Mouse (Mus musculus): ENCODE measurements around the gene Tubg2. TPM values are rescaled to one million over a fixed set of nuclear protein-coding genes. Genes with fewer than 3 reads are reported as not detected.

The Tubg2 gene
- total RNA-seq, 4 experiments from 2014 or later, result 32.9 to 43.5 (median 38.2) TPM

DNA sequence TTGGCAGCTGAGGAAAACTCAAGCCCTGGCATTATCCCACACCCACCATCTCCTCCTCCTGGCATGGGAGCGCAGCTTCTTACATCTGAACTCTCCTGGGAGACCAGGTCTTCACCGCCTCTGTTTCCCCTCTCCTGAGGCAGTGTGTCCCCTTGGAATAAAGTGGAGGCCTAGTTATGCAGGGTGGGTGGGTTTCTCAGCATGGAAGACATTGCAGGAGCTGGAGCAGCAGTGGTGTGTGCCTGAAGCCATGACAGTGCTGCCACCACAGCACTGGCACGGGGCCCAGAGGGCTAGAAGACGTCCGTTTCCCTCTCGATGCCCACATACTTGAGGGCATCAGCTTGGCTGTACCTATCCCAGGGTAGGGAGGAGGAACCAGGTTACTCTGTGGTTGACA lies 36.9 kb downstream of the Tubg2 start:
- no peak for DNase-seq (ENCODE audit: low spot score in 2 of 2)

DNA sequence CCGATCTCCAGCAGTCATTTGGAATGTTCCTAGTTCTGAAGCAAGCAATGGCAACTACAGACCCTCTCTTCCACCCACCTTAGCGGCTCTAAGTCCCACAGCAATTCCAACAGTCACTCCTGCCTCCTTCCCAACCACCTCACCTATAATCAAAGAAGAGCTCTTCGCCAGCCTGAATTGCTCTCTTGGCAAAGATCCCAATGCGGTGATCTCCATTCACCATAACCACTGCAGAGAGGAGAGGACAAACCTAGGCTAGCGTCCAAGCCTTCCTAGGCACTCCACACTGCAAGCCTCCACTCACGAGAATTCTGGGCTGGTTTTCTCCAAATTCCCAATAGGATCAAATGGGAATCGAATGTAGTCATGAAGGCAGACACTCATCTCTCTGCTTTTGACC lies 37.4 kb downstream of the Tubg2 start:
- DNase-seq (ENCODE audit: low spot score in 2 of 2), result no peak

DNA sequence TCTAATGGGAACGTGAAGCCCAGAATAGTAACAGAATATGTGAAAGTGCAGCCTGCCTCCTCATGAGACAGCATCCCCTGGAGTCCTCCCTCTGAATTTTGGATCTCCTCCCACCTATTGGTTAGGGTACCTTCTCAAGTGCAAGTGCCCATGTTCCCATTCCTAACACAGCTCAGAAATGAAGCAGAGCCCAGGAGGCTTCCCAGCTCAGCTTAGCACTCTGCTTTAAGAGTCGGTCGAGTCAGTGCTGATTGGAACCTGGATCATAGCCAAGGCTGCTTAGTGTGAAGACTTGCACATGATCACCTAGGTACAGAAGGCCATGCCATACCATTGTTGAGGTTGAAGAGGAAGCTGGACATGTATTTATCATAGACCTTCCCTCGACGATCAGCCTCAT lies 38.4 kb downstream of the Tubg2 start:
- DNase-seq (ENCODE audit: low spot score in 2 of 2), result no peak

DNA sequence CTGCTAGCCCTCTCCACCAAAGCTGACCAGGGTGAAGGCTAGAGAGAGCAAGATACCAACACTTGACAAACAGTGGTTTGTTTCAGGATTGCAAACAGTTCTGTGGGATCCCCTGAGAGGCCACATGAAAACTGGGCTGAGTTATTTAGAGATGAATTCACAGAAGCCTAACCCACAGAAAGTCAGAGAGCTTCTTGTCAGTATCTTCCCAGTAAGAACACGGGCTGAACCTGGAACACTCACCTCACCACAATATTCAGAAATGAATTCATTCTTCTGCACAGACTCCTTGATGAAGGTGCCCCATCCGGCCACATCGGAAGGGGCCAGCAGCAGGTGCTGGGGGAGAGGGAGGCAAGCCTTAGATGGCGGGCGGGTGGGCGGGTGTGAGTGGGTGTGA lies 38.9 kb downstream of the Tubg2 start:
- DNase-seq (ENCODE audit: low spot score in 2 of 2), result no peak

DNA sequence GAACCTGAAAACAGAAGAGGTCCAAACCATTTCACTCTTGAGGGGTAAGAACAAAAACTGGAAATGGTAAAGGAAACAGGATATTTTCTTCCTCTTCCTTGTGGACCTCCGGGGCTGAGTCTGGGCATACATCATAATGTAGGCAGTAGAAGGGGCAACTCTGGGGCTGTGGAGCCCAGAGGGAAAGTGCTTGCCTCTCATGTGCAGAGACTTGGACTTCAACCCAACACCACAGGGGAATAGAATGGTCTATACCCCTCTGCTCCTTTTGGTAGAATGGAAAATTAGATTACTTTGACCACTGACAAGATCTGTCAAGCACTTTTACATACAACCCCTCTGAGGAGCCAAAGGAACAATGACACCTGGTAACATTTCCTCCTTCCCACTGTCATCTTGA lies 39.4 kb downstream of the Tubg2 start:
- DNase-seq (ENCODE audit: low spot score in 2 of 2), result no peak

DNA sequence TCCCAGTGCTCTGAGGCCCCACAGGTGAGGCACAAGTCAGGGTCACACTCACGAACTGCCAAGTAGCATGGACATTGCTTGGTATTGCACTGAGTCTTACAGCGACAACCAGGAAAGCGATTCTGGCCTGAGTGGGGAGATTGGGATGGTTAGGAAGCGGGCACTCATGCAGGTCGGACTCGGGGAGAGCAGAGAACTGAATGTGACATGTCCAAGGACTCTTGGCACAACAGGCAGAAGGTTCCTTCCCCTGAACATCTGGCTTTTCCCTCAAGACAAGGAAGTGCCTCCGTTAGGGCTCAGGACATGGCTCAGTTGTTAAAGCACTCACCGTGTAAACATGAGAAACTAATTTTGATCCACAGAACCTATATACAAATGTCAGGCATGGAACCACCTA lies 39.9 kb downstream of the Tubg2 start:
- DNase-seq (ENCODE audit: low spot score in 2 of 2), result no peak

DNA sequence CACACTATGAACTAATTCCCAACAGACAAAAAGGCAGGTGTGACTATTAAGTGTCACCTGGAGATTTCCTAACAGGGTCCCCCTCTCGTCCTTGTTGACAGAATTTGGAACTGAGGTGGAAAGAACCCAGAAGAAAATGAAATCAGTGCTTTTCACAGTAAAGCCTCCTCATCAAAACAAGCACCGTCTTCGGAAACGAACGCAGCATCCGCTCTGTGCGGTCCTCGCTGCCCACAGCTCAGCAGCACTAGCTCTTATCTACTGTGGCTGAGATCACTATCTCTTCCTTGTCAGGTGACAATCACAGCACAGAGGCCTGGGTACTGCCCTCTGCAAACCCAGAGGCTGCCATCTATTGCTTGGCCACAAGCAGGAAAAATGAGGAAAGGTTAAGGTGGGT lies 40.5 kb downstream of the Tubg2 start:
- DNase-seq (ENCODE audit: low spot score in 2 of 2), result no peak

DNA sequence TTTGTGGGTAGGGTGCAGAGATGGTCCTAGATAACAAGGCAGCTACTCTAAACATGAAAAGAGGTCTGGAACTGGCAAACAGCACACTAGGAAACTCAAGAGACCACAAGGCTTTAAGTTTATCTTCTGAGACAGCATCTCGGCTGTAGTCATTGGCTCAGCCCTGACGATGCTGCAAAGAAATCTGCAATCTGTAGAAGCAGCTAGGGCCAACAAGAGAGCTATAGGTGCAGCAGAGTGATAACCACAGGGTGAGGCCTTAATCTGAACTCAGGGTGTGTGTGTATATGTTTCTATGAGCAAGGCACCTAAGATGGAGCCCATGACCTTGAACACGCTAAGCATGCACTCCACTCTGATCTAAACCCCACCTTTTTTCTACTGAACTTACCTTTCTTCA lies 43.8 kb downstream of the Tubg2 start:
- DNase-seq (ENCODE audit: low spot score in 2 of 2), result no peak

DNA sequence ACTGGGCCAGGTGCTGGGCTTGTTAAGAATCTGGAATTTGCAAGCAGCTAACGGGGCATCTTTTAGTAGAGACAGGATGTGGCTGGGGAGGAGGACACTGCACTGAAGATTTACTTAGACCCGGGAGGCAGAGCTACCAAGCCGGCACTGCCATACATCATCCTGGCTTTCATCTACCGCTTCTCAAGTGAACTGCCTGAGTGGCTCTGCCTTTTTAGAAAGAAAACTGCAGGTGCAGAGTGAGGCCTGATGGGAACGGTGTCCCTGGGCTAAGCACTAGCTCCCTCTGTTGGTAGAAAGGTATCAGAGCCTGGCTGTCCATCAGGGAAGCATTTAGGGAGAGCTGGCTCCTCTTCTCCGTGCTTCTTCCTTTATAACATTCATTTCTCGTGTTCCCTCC lies 45.3 kb downstream of the Tubg2 start:
- no peak for DNase-seq (ENCODE audit: low spot score in 2 of 2)

Small RNA genes within 50 kb of the gene (microRNA-seq; reads per million reads assigned to microRNA genes)
- gene Gm27626, result 0 reads per million in 2 experiments

Other genes with a start within 250 kb of the Tubg2 start
- gene Stat3, start 216.4 kb upstream of the Tubg2 start, total RNA-seq (2022), result 10 to 100 TPM; 42.9 to 75.3 (median 52.9) TPM
- gene Cavin1, start 185.0 kb upstream of the Tubg2 start, total RNA-seq (2022), result 10 to 100 TPM; 15.4 to 22.1 (median 18.9) TPM
- gene Atp6v0a1, start 146.5 kb upstream of the Tubg2 start, total RNA-seq (2022), result 100 to 1,000 TPM; 402 to 498 (median 457) TPM
- 10 to 100 TPM in 2 of 4 experiments, 1 to 10 TPM in 2; 7.3 to 22.9 (median 15.2) TPM for gene Naglu, start 85.9 kb upstream of the Tubg2 start, total RNA-seq (2022)
- 1 to 10 TPM in 3 of 4 experiments, under 1 TPM in 1; 0.83 to 1.4 (median 1.2) TPM for gene Hsd17b1, start 77.5 kb upstream of the Tubg2 start, total RNA-seq (2022)
- gene Coasy, start 73.3 kb upstream of the Tubg2 start, total RNA-seq (2022), result 10 to 100 TPM; 24.5 to 29.1 (median 27.6) TPM
- gene Mlx, start 68.6 kb upstream of the Tubg2 start, total RNA-seq (2022), result 10 to 100 TPM; 36.2 to 41.6 (median 39.6) TPM
- 1 to 10 TPM; 2.5 to 5.4 (median 3.9) TPM for gene Psmc3ip, start 60.5 kb upstream of the Tubg2 start, total RNA-seq (2022)
- 10 to 100 TPM; 51.3 to 53.1 (median 52.4) TPM for gene Retreg3, start 36.0 kb upstream of the Tubg2 start, total RNA-seq (2022)
- 10 to 100 TPM; 39.8 to 43.9 (median 43.3) TPM for gene Tubg1, start 36.0 kb upstream of the Tubg2 start, total RNA-seq (2022)
- 100 to 1,000 TPM; 157 to 185 (median 168) TPM for gene Cntnap1, start 14.6 kb downstream of the Tubg2 start, total RNA-seq (2022)
- gene Plekhh3, start 15.4 kb downstream of the Tubg2 start, total RNA-seq (2022), result 10 to 100 TPM; 13.6 to 16.9 (median 15.6) TPM
- gene Ccr10, start 19.5 kb downstream of the Tubg2 start, total RNA-seq (2022), result under 1 TPM; 0.31 to 0.50 (median 0.35) TPM
- gene Ezh1, start 70.6 kb downstream of the Tubg2 start, total RNA-seq (2022), result 10 to 100 TPM; 63.5 to 88.1 (median 77.5) TPM
- gene Ramp2, start 90.1 kb downstream of the Tubg2 start, total RNA-seq (2022), result 10 to 100 TPM; 54.2 to 66.0 (median 64.6) TPM
- gene Vps25, start 97.8 kb downstream of the Tubg2 start, total RNA-seq (2022), result 10 to 100 TPM; 59.1 to 76.6 (median 65.5) TPM
- gene Wnk4, start 104.7 kb downstream of the Tubg2 start, total RNA-seq (2022), result 10 to 100 TPM in 3 of 4 experiments, 1 to 10 TPM in 1; 9.0 to 11.6 (median 10.9) TPM
- 1 to 10 TPM in 1 of 4 experiments, under 1 TPM in 3; 0.16 to 1.4 (median 0.52) TPM for gene Cntd1, start 123.1 kb downstream of the Tubg2 start, total RNA-seq (2022)
- gene Coa3, start 123.2 kb downstream of the Tubg2 start, total RNA-seq (2022), result 10 to 100 TPM; 90.3 to 98.9 (median 91.4) TPM
- gene Becn1, start 146.4 kb downstream of the Tubg2 start, total RNA-seq (2022), result 100 to 1,000 TPM; 167 to 224 (median 191) TPM
- 100 to 1,000 TPM; 110 to 129 (median 117) TPM for gene Psme3, start 160.3 kb downstream of the Tubg2 start, total RNA-seq (2022)
- 1 to 10 TPM; 5.1 to 9.9 (median 7.4) TPM for gene Aoc2, start 169.2 kb downstream of the Tubg2 start, total RNA-seq (2022)
- 1 to 10 TPM in 1 of 4 experiments, under 1 TPM in 3; 0.57 to 1.1 (median 0.78) TPM for gene Aoc3, start 174.7 kb downstream of the Tubg2 start, total RNA-seq (2022)
- gene G6pc, start 211.7 kb downstream of the Tubg2 start, total RNA-seq (2022), result not detected

Data from layer of hippocampus, adult 8-10 months (tissue).